Mouse (Mus musculus): ENCODE data around the gene Tpmt. TPM values are rescaled to one million over a fixed set of nuclear protein-coding genes. Genes with fewer than 3 reads are reported as not detected.

Gene Tpmt
- polyA plus RNA-seq, 1 experiment from 2014 or later: 18.9 TPM

GRCm38 (mm10) chr13:47071871-47072270 lies 27.3 kb upstream of the Tpmt start:
- Histone ChIP-seq H3K4me3 (replicated peaks; ENCODE audit: low read length) (no peak overlapping the region), H3K27me3 (ENCODE audit: control insufficient read depth, insufficient read depth, low read length) (no peaks in the 10 kb centered on the region), H3K27ac (ENCODE audit: low read length) (no peak overlapping the region), H3K9ac (ENCODE audit: low read length) (no peak overlapping the region), H3K9me3 (replicated peaks; ENCODE audit: control insufficient read depth, low read length) (no peaks in the 10 kb centered on the region), H3K4me1 (ENCODE audit: control insufficient read depth, insufficient read depth, low read length) (no peaks in the 10 kb centered on the region), H3K36me3 (ENCODE audit: control insufficient read depth, insufficient read depth, low read length) (peaks cover 9% of the 10 kb centered on the region; the same call in 1 of the 2 replicates), H3K4me2 (ENCODE audit: low read depth, low read length) (no peak overlapping the region)
- 94% methylated on average over 13 of the region's 13 CpGs for WGBS
- no peak for ATAC-seq (ENCODE audit: insufficient read depth, low FRiP score)

DNA sequence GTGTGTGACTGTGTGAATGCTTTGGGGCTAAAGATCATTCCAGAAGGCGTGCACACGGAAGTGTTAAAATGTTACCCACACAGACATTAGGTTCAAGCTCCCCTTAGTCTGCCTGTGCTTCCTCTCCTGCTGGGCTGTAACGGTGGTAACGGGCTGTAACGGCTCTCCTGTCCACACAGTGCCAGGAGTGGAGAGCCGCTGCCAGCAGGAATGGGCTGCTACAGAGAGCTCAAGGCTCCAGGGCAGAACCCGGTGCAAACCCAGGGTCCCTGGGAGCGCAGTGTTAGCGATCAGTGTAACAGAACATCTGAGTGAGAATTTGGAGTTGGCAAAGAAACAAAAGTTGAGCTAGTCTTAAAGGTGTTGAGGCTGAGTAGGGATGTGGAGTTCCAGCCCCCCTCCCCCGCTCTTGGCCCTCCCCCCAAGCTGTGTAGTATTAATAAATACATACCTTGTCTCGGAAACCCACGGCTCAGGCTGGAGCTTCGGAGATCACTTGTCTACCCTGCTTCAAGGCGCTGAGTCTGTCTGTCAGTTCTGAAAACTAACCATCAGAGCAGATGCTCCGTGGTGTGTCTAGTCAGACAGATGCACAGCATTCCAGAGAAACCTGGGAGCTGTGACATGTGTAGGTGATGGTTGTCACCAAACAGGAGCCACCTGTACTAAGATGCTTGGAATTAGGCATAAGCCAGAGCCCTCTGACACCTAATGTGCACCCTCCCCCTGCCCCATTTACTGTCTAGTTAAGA lies 26.0 kb upstream of the Tpmt start:
- Histone ChIP-seq H3K36me3 (ENCODE audit: control insufficient read depth, insufficient read depth, low read length) (peaks cover 9% of the 10 kb centered on the region; the same call in 1 of the 2 replicates), H3K4me3 (replicated peaks; ENCODE audit: low read length) (no peak overlapping the region), H3K4me1 (ENCODE audit: control insufficient read depth, insufficient read depth, low read length) (no peaks in the 10 kb centered on the region), H3K9me3 (replicated peaks; ENCODE audit: control insufficient read depth, low read length) (no peaks in the 10 kb centered on the region), H3K27me3 (ENCODE audit: control insufficient read depth, insufficient read depth, low read length) (no peaks in the 10 kb centered on the region), H3K27ac (ENCODE audit: low read length) (no peak overlapping the region), H3K4me2 (ENCODE audit: low read depth, low read length) (no peak overlapping the region), H3K9ac (ENCODE audit: low read length) (no peak overlapping the region)
- WGBS: 69% methylated on average over 15 of the region's 15 CpGs
- no peak for ATAC-seq (ENCODE audit: insufficient read depth, low FRiP score)

DNA sequence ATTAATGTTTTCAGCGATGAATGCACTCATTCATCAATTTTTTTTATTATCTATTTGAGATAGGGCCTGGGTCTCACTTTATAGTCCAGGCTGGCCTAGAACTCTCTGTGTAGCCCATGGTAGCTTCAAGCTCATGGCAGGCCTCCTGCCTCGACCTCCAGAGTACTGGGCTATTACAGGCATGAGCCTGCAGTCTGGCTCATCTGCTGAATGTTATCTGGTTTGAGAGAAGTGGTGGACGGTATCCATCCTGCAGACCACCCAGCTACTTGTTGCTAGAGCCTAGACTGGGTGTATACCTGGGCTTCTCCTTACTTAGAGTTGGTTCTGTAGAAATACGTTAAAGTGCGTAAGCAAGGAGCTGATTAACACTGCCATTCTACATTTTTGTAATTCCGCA lies 22.5 kb upstream of the Tpmt start:
- ATAC-seq (ENCODE audit: insufficient read depth, low FRiP score): no peak
- WGBS: 84% methylated on average over 6 of the region's 6 CpGs
- Histone ChIP-seq H3K36me3 (ENCODE audit: control insufficient read depth, insufficient read depth, low read length) (no peaks in the 10 kb centered on the region), H3K4me3 (replicated peaks; ENCODE audit: low read length) (no peak overlapping the region), H3K4me1 (ENCODE audit: control insufficient read depth, insufficient read depth, low read length) (no peaks in the 10 kb centered on the region), H3K9me3 (replicated peaks; ENCODE audit: control insufficient read depth, low read length) (no peaks in the 10 kb centered on the region), H3K27me3 (ENCODE audit: control insufficient read depth, insufficient read depth, low read length) (no peaks in the 10 kb centered on the region), H3K4me2 (ENCODE audit: low read depth, low read length) (no peak overlapping the region), H3K9ac (ENCODE audit: low read length) (no peak overlapping the region), H3K27ac (ENCODE audit: low read length) (no peak overlapping the region)

- 92% methylated on average over 10 of the region's 10 CpGs for WGBS
- H3K4me1 ChIP-seq (ENCODE audit: control insufficient read depth, insufficient read depth, low read length): no peaks in the 10 kb centered on the region
- no peak overlapping the region for H3K4me3 ChIP-seq (replicated peaks; ENCODE audit: low read length)
- H3K27ac ChIP-seq (ENCODE audit: low read length): peak overlapping the region; percentile 48
- ATAC-seq (ENCODE audit: insufficient read depth, low FRiP score): no peak
- H3K36me3 ChIP-seq (ENCODE audit: control insufficient read depth, insufficient read depth, low read length): no peaks in the 10 kb centered on the region
- H3K9me3 ChIP-seq (replicated peaks; ENCODE audit: control insufficient read depth, low read length): no peaks in the 10 kb centered on the region
- no peaks in the 10 kb centered on the region for H3K27me3 ChIP-seq (ENCODE audit: control insufficient read depth, insufficient read depth, low read length)
- no peak overlapping the region for H3K4me2 ChIP-seq (ENCODE audit: low read depth, low read length)
- H3K9ac ChIP-seq (ENCODE audit: low read length): no peak overlapping the region
Observed at GRCm38 (mm10) chr13:47066516-47066915, 22.0 kb upstream of the Tpmt start.

- Histone ChIP-seq H3K27ac (ENCODE audit: low read length) (0 out of 2 replicates have a peak overlapping the region, but pooled peaks have one; percentile 12), H3K4me2 (ENCODE audit: low read depth, low read length) (no peak overlapping the region), H3K9me3 (replicated peaks; ENCODE audit: control insufficient read depth, low read length) (no peaks in the 10 kb centered on the region), H3K4me1 (ENCODE audit: control insufficient read depth, insufficient read depth, low read length) (no peaks in the 10 kb centered on the region), H3K9ac (ENCODE audit: low read length) (no peak overlapping the region), H3K27me3 (ENCODE audit: control insufficient read depth, insufficient read depth, low read length) (no peaks in the 10 kb centered on the region), H3K36me3 (ENCODE audit: control insufficient read depth, insufficient read depth, low read length) (no peaks in the 10 kb centered on the region), H3K4me3 (replicated peaks; ENCODE audit: low read length) (no peak overlapping the region)
- no peak for ATAC-seq (ENCODE audit: insufficient read depth, low FRiP score)
- 67% methylated on average over 15 of the region's 15 CpGs for WGBS
Observed at GRCm38 (mm10) chr13:47063985-47064760, 19.6 kb upstream of the Tpmt start.

DNA sequence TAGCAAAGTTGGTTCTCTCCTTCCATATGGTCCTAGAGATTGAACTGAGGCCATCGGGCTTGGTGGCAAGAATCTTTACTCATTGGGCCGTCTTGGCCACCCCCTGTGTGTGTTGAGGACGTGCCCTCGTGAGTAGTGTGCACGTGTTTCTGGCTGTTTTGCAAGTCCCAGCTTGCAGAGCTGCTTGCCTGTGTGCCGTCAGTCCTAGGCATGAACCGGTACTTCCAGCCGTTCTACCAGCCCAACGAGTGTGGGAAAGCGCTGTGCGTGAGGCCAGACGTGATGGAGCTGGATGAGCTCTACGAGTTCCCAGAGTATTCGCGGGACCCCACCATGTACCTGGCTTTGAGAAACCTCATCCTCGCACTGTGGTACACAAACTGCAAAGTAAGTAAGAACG lies 18.2 kb upstream of the Tpmt start:
- H3K4me3 ChIP-seq (replicated peaks; ENCODE audit: low read length): no peak overlapping the region
- no peaks in the 10 kb centered on the region for H3K27me3 ChIP-seq (ENCODE audit: control insufficient read depth, insufficient read depth, low read length)
- H3K9me3 ChIP-seq (replicated peaks; ENCODE audit: control insufficient read depth, low read length): no peaks in the 10 kb centered on the region
- H3K27ac ChIP-seq (ENCODE audit: low read length): no peak overlapping the region
- peaks cover 4% of the 10 kb centered on the region; the same call in 1 of the 2 replicates for H3K36me3 ChIP-seq (ENCODE audit: control insufficient read depth, insufficient read depth, low read length)
- 86% methylated on average over 17 of the region's 17 CpGs for WGBS
- H3K9ac ChIP-seq (ENCODE audit: low read length): no peak overlapping the region
- H3K4me2 ChIP-seq (ENCODE audit: low read depth, low read length): no peak overlapping the region
- no peaks in the 10 kb centered on the region for H3K4me1 ChIP-seq (ENCODE audit: control insufficient read depth, insufficient read depth, low read length)
- no peak for ATAC-seq (ENCODE audit: insufficient read depth, low FRiP score)

- no peak overlapping the region for H3K27ac ChIP-seq (ENCODE audit: low read length)
- H3K9ac ChIP-seq (ENCODE audit: low read length): no peak overlapping the region
- no peak for ATAC-seq (ENCODE audit: insufficient read depth, low FRiP score)
- H3K4me2 ChIP-seq (ENCODE audit: low read depth, low read length): no peak overlapping the region
- H3K4me3 ChIP-seq (replicated peaks; ENCODE audit: low read length): no peak overlapping the region
- no peaks in the 10 kb centered on the region for H3K4me1 ChIP-seq (ENCODE audit: control insufficient read depth, insufficient read depth, low read length)
- no peaks in the 10 kb centered on the region for H3K9me3 ChIP-seq (replicated peaks; ENCODE audit: control insufficient read depth, low read length)
- H3K36me3 ChIP-seq (ENCODE audit: control insufficient read depth, insufficient read depth, low read length): peaks cover 4% of the 10 kb centered on the region; the same call in 1 of the 2 replicates
- 89% methylated on average over 5 of the region's 5 CpGs for WGBS
- no peaks in the 10 kb centered on the region for H3K27me3 ChIP-seq (ENCODE audit: control insufficient read depth, insufficient read depth, low read length)
Observed at GRCm38 (mm10) chr13:47056781-47057180, 12.2 kb upstream of the Tpmt start.

DNA sequence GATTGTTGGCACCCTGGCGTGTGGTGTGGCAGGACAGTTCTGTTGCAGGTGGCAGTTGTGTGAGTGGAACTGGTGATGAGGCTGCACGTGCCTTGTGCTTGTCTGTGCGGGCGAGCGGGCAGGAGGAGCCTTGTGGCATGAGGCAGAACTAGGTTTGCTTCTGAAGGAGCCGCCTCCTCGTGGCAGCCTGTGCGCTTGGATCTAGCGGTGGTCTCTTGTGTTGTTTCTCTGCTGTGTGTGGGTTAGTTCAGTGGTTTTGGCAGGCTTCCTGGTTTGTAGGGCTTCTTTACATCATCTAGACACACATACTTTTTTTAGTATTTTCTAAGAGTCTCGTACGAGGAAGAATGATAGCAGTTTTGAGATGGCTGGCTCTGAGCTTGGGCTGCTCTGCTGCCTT lies 11.6 kb upstream of the Tpmt start:
- Histone ChIP-seq H3K4me2 (ENCODE audit: low read depth, low read length) (no peak overlapping the region), H3K27me3 (ENCODE audit: control insufficient read depth, insufficient read depth, low read length) (no peaks in the 10 kb centered on the region), H3K4me3 (replicated peaks; ENCODE audit: low read length) (no peak overlapping the region), H3K36me3 (ENCODE audit: control insufficient read depth, insufficient read depth, low read length) (peaks cover 6% of the 10 kb centered on the region; the same call in 1 of the 2 replicates), H3K9me3 (replicated peaks; ENCODE audit: control insufficient read depth, low read length) (no peaks in the 10 kb centered on the region), H3K4me1 (ENCODE audit: control insufficient read depth, insufficient read depth, low read length) (no peaks in the 10 kb centered on the region), H3K27ac (ENCODE audit: low read length) (no peak overlapping the region), H3K9ac (ENCODE audit: low read length) (no peak overlapping the region)
- ATAC-seq (ENCODE audit: insufficient read depth, low FRiP score): no peak
- 87% methylated on average over 11 of the region's 11 CpGs for WGBS

GRCm38 (mm10) chr13:47053971-47054370 lies 9.4 kb upstream of the Tpmt start:
- no peak overlapping the region for H3K4me3 ChIP-seq (replicated peaks; ENCODE audit: low read length)
- H3K27me3 ChIP-seq (ENCODE audit: control insufficient read depth, insufficient read depth, low read length): no peaks in the 10 kb centered on the region
- no peak for ATAC-seq (ENCODE audit: insufficient read depth, low FRiP score)
- H3K4me2 ChIP-seq (ENCODE audit: low read depth, low read length): no peak overlapping the region
- no peaks in the 10 kb centered on the region for H3K9me3 ChIP-seq (replicated peaks; ENCODE audit: control insufficient read depth, low read length)
- peaks cover 4% of the 10 kb centered on the region; the same call in 1 of the 2 replicates for H3K36me3 ChIP-seq (ENCODE audit: control insufficient read depth, insufficient read depth, low read length)
- no peaks in the 10 kb centered on the region for H3K4me1 ChIP-seq (ENCODE audit: control insufficient read depth, insufficient read depth, low read length)
- no peak overlapping the region for H3K9ac ChIP-seq (ENCODE audit: low read length)
- H3K27ac ChIP-seq (ENCODE audit: low read length): no peak overlapping the region
- 86% methylated on average over 10 of the region's 10 CpGs for WGBS
